In the genomic region with DNA sequence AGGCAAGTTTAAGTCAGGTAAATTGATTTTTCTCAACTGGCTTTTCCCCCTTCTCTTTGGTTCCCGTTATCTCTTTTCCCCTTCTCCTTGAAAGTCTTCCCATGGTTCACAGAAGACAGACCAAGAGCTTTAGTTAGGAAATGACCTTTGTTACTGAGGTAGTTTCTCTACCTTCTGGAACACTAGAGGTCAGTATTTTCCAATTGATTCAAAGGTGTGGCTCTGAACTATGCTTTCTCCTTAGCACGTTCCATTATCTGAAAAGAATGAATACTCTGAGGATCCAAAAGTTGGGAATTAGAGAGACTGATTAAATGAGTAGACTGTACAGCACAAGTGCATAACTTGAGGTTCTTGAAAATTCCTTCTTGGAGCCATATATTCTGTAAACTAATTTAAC, we compare ENCODE assay signal across 14 mouse cellular contexts. TPM values are rescaled to one million over a fixed set of nuclear protein-coding genes. Genes with fewer than 3 reads are reported as not detected.
DNase-seq lines count a peak whose midpoint lies in the region; ATAC-seq and TF ChIP-seq lines count a peak whose summit lies in the region.
"Had no signal": no experiment of that assay in that cellular context is flagged by ENCODE, and none has a peak within 500 bp of the region (broad histone marks: within the 10 kb centered on the region; RNA-seq: fewer than 3 reads in every experiment).

No protein-coding gene starts in this region.

- H3K4me1 ChIP-seq in forebrain, embryonic 14.5 days (ENCODE audit: control insufficient read depth, insufficient read depth, low read length): no peaks in the 10 kb centered on the region
- H3K4me1 ChIP-seq in forebrain, embryonic 10.5 days: peaks cover 5% of the 10 kb centered on the region
- no peaks in the 10 kb centered on the region for H3K4me1 ChIP-seq in kidney, postnatal 0 days (replicated peaks; ENCODE audit: insufficient read depth, low read length)
- H3K4me1 ChIP-seq in kidney, embryonic 16.5 days (ENCODE audit: insufficient read depth, low read length): no peaks in the 10 kb centered on the region
- 0 out of 2 replicates have a peak, but pooled peaks cover 10% of the 10 kb centered on the region for H3K4me1 ChIP-seq in neural tube, embryonic 13.5 days (replicated peaks)

- no peak overlapping the region for H3K9ac ChIP-seq in forebrain, embryonic 14.5 days (ENCODE audit: low read length)
- H3K9ac ChIP-seq in kidney, postnatal 0 days (ENCODE audit: low read depth, low read length): no peak overlapping the region
- H3K9ac ChIP-seq in kidney, embryonic 16.5 days (replicated peaks; ENCODE audit: low read length): no peak overlapping the region
- no peak overlapping the region for H3K9ac ChIP-seq in neural tube, embryonic 13.5 days

- no peak overlapping the region for H3K4me2 ChIP-seq in forebrain, embryonic 14.5 days (ENCODE audit: low read length)
- H3K4me2 ChIP-seq in kidney, postnatal 0 days (ENCODE audit: low read length): no peak overlapping the region
- no peak overlapping the region for H3K4me2 ChIP-seq in kidney, embryonic 16.5 days (replicated peaks; ENCODE audit: low read depth, low read length)
- H3K4me2 ChIP-seq in neural tube, embryonic 13.5 days: peak overlapping the region; percentile 61
- H3K4me2 ChIP-seq: liver, embryonic 11.5 days had no signal

- peak; percentile 32 for TF ChIP-seq CTCF in kidney, postnatal 0 days (IDR thresholded peaks at IDR 0.05; ENCODE audit: low read depth)
- TF ChIP-seq CTCF in brain, embryonic 14.5 days (IDR thresholded peaks at IDR 0.05; ENCODE audit: borderline replicate concordance, extremely low read depth, insufficient read depth, insufficient read length): no peak

- H3K36me3 ChIP-seq in forebrain, embryonic 14.5 days (ENCODE audit: control insufficient read depth, insufficient read depth, low read length): no peaks in the 10 kb centered on the region
- H3K36me3 ChIP-seq in forebrain, embryonic 10.5 days (replicated peaks): no peaks in the 10 kb centered on the region
- H3K36me3 ChIP-seq in kidney, postnatal 0 days (ENCODE audit: insufficient read depth, low read length): no peaks in the 10 kb centered on the region
- no peaks in the 10 kb centered on the region for H3K36me3 ChIP-seq in kidney, embryonic 16.5 days (ENCODE audit: insufficient read depth, low read length)
- no peaks in the 10 kb centered on the region for H3K36me3 ChIP-seq in neural tube, embryonic 13.5 days

- no peak for ATAC-seq in forebrain, embryonic 14.5 days
- ATAC-seq in kidney, postnatal 0 days (replicated peaks; ENCODE audit: low FRiP score, low read depth): no peak
- no peak for ATAC-seq in kidney, embryonic 16.5 days (ENCODE audit: low FRiP score, low TSS enrichment)
- no peak for ATAC-seq in neural tube, embryonic 13.5 days (ENCODE audit: low read depth)

- H3K27ac ChIP-seq in forebrain, embryonic 14.5 days (ENCODE audit: low read depth, low read length): no peak overlapping the region
- no peak overlapping the region for H3K27ac ChIP-seq in forebrain, embryonic 10.5 days
- H3K27ac ChIP-seq in kidney, postnatal 0 days: no peak overlapping the region
- H3K27ac ChIP-seq in kidney, embryonic 16.5 days (ENCODE audit: low read length): no peak overlapping the region
- no peak overlapping the region for H3K27ac ChIP-seq in neural tube, embryonic 13.5 days (replicated peaks)

- H3K9me3 ChIP-seq in forebrain, embryonic 14.5 days (replicated peaks; ENCODE audit: control insufficient read depth, low read length): no peaks in the 10 kb centered on the region
- H3K9me3 ChIP-seq in forebrain, embryonic 10.5 days: no peaks in the 10 kb centered on the region
- no peaks in the 10 kb centered on the region for H3K9me3 ChIP-seq in kidney, postnatal 0 days (replicated peaks; ENCODE audit: low read length)
- no peaks in the 10 kb centered on the region for H3K9me3 ChIP-seq in kidney, embryonic 16.5 days (ENCODE audit: low read length)
- no peaks in the 10 kb centered on the region for H3K9me3 ChIP-seq in neural tube, embryonic 13.5 days

- H3K4me3 ChIP-seq in forebrain, embryonic 14.5 days (ENCODE audit: low read depth, low read length): no peak overlapping the region
- no peak overlapping the region for H3K4me3 ChIP-seq in forebrain, embryonic 10.5 days
- no peak overlapping the region for H3K4me3 ChIP-seq in kidney, postnatal 0 days (replicated peaks; ENCODE audit: low read depth, low read length)
- H3K4me3 ChIP-seq in kidney, embryonic 16.5 days (ENCODE audit: low read length): no peak overlapping the region
- peak overlapping the region; percentile 48 for H3K4me3 ChIP-seq in neural tube, embryonic 13.5 days
- H3K4me3 ChIP-seq: myocyte had no signal

- 30% methylated on average over 2 of the region's 2 CpGs for WGBS in forebrain, embryonic 14.5 days
- 24% methylated on average over 2 of the region's 2 CpGs for WGBS in forebrain, embryonic 10.5 days
- 37% methylated on average over 2 of the region's 2 CpGs for WGBS in kidney, postnatal 0 days
- WGBS in kidney, embryonic 16.5 days: 34% methylated on average over 2 of the region's 2 CpGs
- 31% methylated on average over 2 of the region's 2 CpGs for WGBS in neural tube, embryonic 13.5 days

- DNase-seq in forebrain, embryonic 14.5 days (ENCODE audit: low spot score): peak; percentile 34
- no peak for DNase-seq in forebrain, embryonic 10.5 days (ENCODE audit: extremely low spot score, low spot score)
- DNase-seq in kidney, postnatal 0 days (ENCODE audit: low spot score): no peak
- peak; percentile 54 for DNase-seq in brain, embryonic 14.5 days (ENCODE audit: low read depth)
- DNase-seq in cerebellum, postnatal 4 days (ENCODE audit: low spot score in 2 of 2): no peak
- no peak for DNase-seq in thymus, postnatal 10 days (ENCODE audit: low spot score in 2 of 2)
- DNase-seq: B cell, adult 2 months; kidney, postnatal 36 days had no signal

- no peaks in the 10 kb centered on the region for H3K27me3 ChIP-seq in forebrain, embryonic 14.5 days (replicated peaks; ENCODE audit: control insufficient read depth, insufficient read depth, low read length)
- H3K27me3 ChIP-seq in forebrain, embryonic 10.5 days (ENCODE audit: poor library complexity, severe bottlenecking): no peaks in the 10 kb centered on the region
- no peaks in the 10 kb centered on the region for H3K27me3 ChIP-seq in kidney, postnatal 0 days (ENCODE audit: insufficient read depth, low read length)
- H3K27me3 ChIP-seq in kidney, embryonic 16.5 days (ENCODE audit: insufficient read depth, low read length): no peaks in the 10 kb centered on the region
- H3K27me3 ChIP-seq in neural tube, embryonic 13.5 days: no peaks in the 10 kb centered on the region

- no peak for TF ChIP-seq POLR2A in brain, embryonic 14.5 days (IDR thresholded peaks at IDR 0.05; ENCODE audit: borderline replicate concordance, extremely low read depth, insufficient read depth, insufficient read length, poor library complexity, severe bottlenecking)

RNA-seq across cellular contexts. Expression of gene Cntnap5a, which starts 1.9 kb away (rescaled TPM):
- polyA plus RNA-seq in forebrain, embryonic 14.5 days (2014; fragmentation: Nextera tagmentation; extraction: Ambion mirVana): 0.29 and 0.45 TPM in 2 replicates
- not detected in 2 replicates for polyA plus RNA-seq in forebrain, embryonic 10.5 days (2016; fragmentation: Nextera tagmentation; extraction: Ambion mirVana)
- polyA plus RNA-seq in kidney, postnatal 0 days (2015; fragmentation: Nextera tagmentation; extraction: Ambion mirVana): not detected in 2 replicates
- polyA plus RNA-seq in kidney, embryonic 16.5 days (2015; fragmentation: Nextera tagmentation; extraction: Ambion mirVana): 0.01 TPM in 2 replicates
- polyA plus RNA-seq in brain, embryonic 14.5 days (2012; rRNA removed): 3.0 and 5.8 TPM in 2 replicates
- 1.6 TPM in 2 replicates for polyA plus RNA-seq in neural tube, embryonic 13.5 days (2015; fragmentation: Nextera tagmentation; extraction: Ambion mirVana)
- polyA plus RNA-seq: gonadal fat pad, adult 2 months; liver, embryonic 11.5 days; spleen, adult 2 months had no signal

Comparison
In these comparisons a context has a peak if more than half of its experiments do, and no peak if none do; other contexts are left out.
1. DNase-seq: peak in forebrain, embryonic 14.5 days (single experiment) and brain, embryonic 14.5 days (single experiment); none in forebrain, embryonic 10.5 days (single experiment), kidney, postnatal 0 days (single experiment), cerebellum, postnatal 4 days (0 of 2) and thymus, postnatal 10 days (0 of 2).